Mouse (Mus musculus): ENCODE measurements at regions not wholly inside any gene's neighbourhood (a gene's known extent, or its start where the extent isn't known, plus 50 kb on each side); places are given as distances from the start of the nearest gene placed in this dataset.

DNA sequence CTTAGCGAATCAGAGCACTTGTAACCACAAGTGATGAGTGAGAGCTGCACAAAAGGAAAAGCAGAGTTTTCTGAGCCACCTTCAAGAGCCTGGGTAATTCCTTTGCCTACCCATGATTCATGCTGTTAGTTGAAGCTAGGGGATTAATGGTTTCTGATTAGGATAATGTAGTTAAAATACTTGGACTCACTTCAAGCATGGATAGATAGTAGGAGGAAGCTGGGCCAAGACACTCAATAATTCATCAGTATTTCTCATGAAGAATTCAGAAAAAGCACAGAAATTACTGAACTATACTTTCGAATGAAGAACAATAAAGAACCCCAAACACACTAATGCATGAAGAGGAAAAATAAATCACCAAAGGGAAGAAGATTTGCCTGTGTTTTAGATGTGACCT, 1294.9 kb upstream of the Lrrc6 start:
- no peak for TF ChIP-seq POLR2A (IDR thresholded peaks at IDR 0.05; ENCODE audit: insufficient read length, low read depth)
- TF ChIP-seq USF1 (IDR thresholded peaks at IDR 0.05; ENCODE audit: low read depth) = no peak
- no peak for TF ChIP-seq POLR2AphosphoS2 (IDR thresholded peaks at IDR 0.05; ENCODE audit: insufficient read length, low read depth)
- no peak for TF ChIP-seq E2F4 (IDR thresholded peaks at IDR 0.05; ENCODE audit: insufficient read depth)
- no peak for TF ChIP-seq MYOG (IDR thresholded peaks at IDR 0.05; ENCODE audit: control insufficient read depth in 1 of 3, insufficient read depth in 1 of 3, insufficient read length in 2 of 3, low read depth in 2 of 3)

All from myocyte (in vitro differentiated cells).